Mouse (Mus musculus) splenic B cell, adult 2 months (primary cell): ENCODE results near the gene Cdkn2aipnl.

Source experiments
- DNase-seq: peaks from one replicate; pipeline ENCODE4 v3.0.0-alpha.2; 2011; ENCODE audit warnings: low read depth, low spot score
- H3K27me3 ChIP-seq: 2 replicates; pipeline ENCODE4 v1.6.1; 2012; ENCODE audit warnings: mild to moderate bottlenecking, low read length, moderate library complexity, mixed read lengths; ENCODE audit not compliant: control insufficient read depth, poor library complexity, insufficient read depth, severe bottlenecking
- H3K36me3 ChIP-seq: 2 replicates; pipeline ENCODE4 v1.6.1; 2012; ENCODE audit warnings: mild to moderate bottlenecking, low read length, moderate library complexity, mixed read lengths; ENCODE audit not compliant: control insufficient read depth, poor library complexity, insufficient read depth, severe bottlenecking

Cdkn2aipnl gene

DNA sequence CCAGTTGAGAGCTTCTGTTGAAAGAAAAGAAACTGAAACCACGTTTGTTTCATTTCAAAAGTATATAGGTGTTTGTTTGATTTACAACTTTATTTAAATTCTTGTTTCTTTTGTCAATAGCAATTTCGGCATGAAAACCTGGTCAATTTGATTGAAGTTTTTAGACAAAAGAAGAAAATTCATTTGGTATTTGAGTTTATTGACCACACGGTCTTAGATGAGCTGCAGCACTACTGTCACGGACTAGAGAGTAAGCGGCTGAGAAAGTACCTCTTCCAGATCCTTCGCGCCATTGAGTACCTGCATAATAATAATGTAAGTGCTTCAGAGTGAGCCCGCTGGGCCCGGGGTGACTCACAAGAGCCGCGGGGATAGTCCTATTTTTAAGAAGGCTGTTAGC is 43.5 kb downstream of the Cdkn2aipnl start:
- H3K36me3 ChIP-seq = no peaks in the 10 kb centered on the region

GRCm38 (mm10) chr11:52011541-52011940 is 44.1 kb downstream of the Cdkn2aipnl start:
- Histone ChIP-seq H3K36me3 (no peaks in the 10 kb centered on the region), H3K27me3 (no peaks in the 10 kb centered on the region)
- DNase-seq = no peak

More for the DNA sequence above, 43.5 kb downstream of the Cdkn2aipnl start:
- H3K27me3 ChIP-seq = no peaks in the 10 kb centered on the region
- DNase-seq = no peak

DNA sequence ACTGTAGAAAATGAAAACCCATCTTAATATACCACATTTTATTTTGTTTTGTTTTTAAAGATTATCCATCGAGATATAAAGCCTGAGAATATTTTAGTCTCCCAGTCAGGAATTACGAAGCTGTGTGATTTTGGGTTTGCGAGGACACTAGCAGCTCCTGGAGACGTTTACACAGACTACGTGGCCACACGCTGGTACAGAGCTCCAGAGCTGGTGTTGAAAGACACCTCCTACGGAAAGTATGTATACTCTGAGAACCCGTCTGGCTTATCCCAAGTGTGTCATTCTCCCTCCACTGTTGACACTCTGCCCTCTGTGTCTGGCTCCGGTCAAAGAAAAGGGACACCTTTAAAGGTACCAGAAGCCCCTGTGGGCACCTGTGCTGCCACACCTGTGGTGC is 50.8 kb downstream of the Cdkn2aipnl start:
- H3K36me3 ChIP-seq = no peaks in the 10 kb centered on the region
- DNase-seq = no peak
- no peaks in the 10 kb centered on the region for H3K27me3 ChIP-seq
